Mouse (Mus musculus) kidney, postnatal 0 days (tissue): Measurements from ENCODE around the gene Pcid2. TPM values are rescaled to one million over a fixed set of nuclear protein-coding genes. Genes with fewer than 3 reads are reported as not detected.

Experiments used
- ATAC-seq: fragments of 200-750 bp; cut with Nextera tagmentation; replicated peaks from 2 replicates; pipeline ENCODE4 v1.8.0; 2017; ENCODE audit warnings: low read depth, moderate number of reproducible peaks, moderate TSS enrichment, moderate library complexity; ENCODE audit not compliant: low FRiP score
- DNase-seq: peaks from one replicate; pipeline ENCODE4 v3.0.0-alpha.2; 2016; ENCODE audit warnings: low spot score
- H3K27ac ChIP-seq: fragments of 300-500 bp; sonication (generic); 2 replicates; pipeline ENCODE4 v1.5.1; 2014; ENCODE audit warnings: mild to moderate bottlenecking
- H3K27me3 ChIP-seq: fragments of 300-500 bp; sonication (generic); 2 replicates; pipeline ENCODE4 v1.6.1; 2014; ENCODE audit warnings: low read length, mixed read lengths; ENCODE audit not compliant: insufficient read depth
- H3K36me3 ChIP-seq: fragments of 300-500 bp; sonication (generic); 2 replicates; pipeline ENCODE4 v1.6.1; 2014; ENCODE audit warnings: low read length, mixed read lengths; ENCODE audit not compliant: insufficient read depth
- H3K4me1 ChIP-seq: fragments of 300-500 bp; sonication (generic); replicated peaks from 2 replicates; pipeline ENCODE4 v1.6.1; 2014; ENCODE audit warnings: antibody characterized with exemption, low read length, mixed read lengths; ENCODE audit not compliant: insufficient read depth
- H3K4me2 ChIP-seq: fragments of 300-500 bp; sonication (generic); 2 replicates; pipeline ENCODE4 v1.6.1; 2014; ENCODE audit warnings: mild to moderate bottlenecking, low read length, moderate library complexity, mixed read lengths
- H3K4me3 ChIP-seq: fragments of 300-500 bp; sonication (generic); replicated peaks from 2 replicates; pipeline ENCODE4 v1.5.1; 2014; ENCODE audit warnings: low read depth, low read length
- H3K9ac ChIP-seq: fragments of 300-500 bp; sonication (generic); 2 replicates; pipeline ENCODE4 v1.6.1; 2014; ENCODE audit warnings: low read depth, low read length
- H3K9me3 ChIP-seq: fragments of 300-500 bp; sonication (generic); replicated peaks from 2 replicates; pipeline ENCODE4 v1.6.1; 2016; ENCODE audit warnings: low read length, inconsistent platforms, mixed read lengths
- CTCF ChIP-seq: IDR thresholded peaks from 2 replicates; pipeline ENCODE4 v1.5.1; 2016; ENCODE audit warnings: antibody characterized with exemption, low read depth, mild to moderate bottlenecking, moderate library complexity
- WGBS: fragments of 180-500 bp; shearing (Covaris S2); extraction: QIAGEN DNeasy Blood & Tissue Kit; methylation state at CpG from one replicate; pipeline ENCODE4 v1.1.7; 2014; 5-methylcytosine and 5-hydroxymethylcytosine counted together
- polyA plus RNA-seq: library from polyadenylated mRNA; unstranded; fragments of >200 nt; fragmentation: Nextera tagmentation; extraction: Ambion mirVana; gene quantifications from 2 replicates; pipeline ENCODE4 v1.2.1, GENCODE M21; 2015

Gene Pcid2
- polyA plus RNA-seq = 26.4 and 27.9 TPM in 2 replicates

DNA sequence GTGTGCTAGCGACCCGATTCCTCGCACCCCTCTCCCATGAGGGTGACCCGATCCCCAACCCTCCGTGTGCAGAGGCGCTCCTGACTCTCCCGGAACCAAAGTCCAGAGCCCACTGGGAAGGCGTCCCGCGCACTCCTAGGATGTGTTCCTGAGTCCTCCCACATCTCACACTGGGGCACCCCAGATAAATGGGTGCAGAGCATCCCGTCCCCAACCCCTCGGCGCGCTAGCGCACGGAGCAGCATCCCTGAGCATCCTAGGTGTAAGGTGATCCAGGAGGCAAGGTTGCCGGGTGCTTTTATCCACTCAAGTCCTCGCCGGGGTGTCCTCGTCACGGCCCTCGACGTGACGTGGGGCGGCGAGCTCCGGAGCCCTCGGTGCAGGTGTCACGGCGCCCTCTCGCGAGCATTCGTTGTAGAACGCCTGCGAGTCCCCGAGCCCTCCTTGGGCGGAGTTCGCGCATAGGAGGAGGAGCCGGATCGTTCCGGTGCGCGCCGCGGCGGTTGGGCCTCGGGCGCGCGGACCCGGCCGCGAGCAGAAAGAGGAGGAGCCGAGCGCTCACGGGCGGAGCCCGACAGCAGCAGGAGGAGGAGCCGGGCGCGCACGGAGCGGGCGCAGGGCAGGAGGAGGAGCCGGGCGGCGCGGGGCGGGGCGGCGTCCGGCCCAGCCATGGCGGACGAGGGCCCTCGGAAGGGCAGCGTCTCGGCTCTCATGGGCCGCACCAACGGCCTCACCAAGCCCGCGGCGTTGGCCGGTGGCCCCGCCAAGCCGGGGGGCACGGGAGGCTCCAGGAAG is at the start of gene Pcid2, which contains the start of gene Cul4a:
Gene Pcid2, minus strand, starts transcription at position 373 of the 795 bp plus-strand sequence.
Gene Cul4a, plus strand, starts transcription at position 535 of the 795 bp plus-strand sequence.
- ATAC-seq = peak; percentile 96
- Histone ChIP-seq H3K27me3 (no peaks in the 10 kb centered on the region), H3K9ac (peak within 1 kb of the TSS; percentile 94), H3K9me3 (no peaks in the 10 kb centered on the region), H3K27ac (peak within 1 kb of the TSS; percentile 96), H3K36me3 (no peaks in the 10 kb centered on the region), H3K4me1 (peaks cover 7% of the 10 kb centered on the region; the same call in 1 of the 2 replicates), H3K4me3 (peak within 1 kb of the TSS; percentile 98), H3K4me2 (peak within 1 kb of the TSS; percentile 78)
- peak; percentile 73 for TF ChIP-seq CTCF
- under 1% methylated on average over 79 of the region's 87 CpGs for WGBS
- peak; percentile 98 for DNase-seq

DNA sequence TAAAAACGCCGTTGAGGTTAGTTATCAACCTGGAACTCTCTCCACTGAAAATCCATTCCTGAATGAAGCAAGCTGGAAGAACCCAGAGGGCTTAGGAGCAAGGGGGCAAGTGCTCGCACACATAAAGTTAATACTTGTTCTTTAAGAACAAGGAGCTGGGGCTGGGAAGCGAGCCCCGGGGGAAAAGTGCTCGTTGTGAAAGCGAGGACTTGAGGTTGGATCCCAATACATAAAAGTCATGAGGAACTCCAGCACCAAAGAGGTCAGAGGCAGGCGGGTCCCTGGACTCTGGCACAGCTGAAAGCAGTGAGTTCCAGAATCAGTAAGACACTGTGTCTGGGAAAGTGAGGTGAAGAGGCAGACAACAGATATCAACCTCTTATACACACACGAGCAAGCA is 48.8 kb upstream of the Pcid2 start:
- Histone ChIP-seq H3K4me1 (no peaks in the 10 kb centered on the region), H3K9me3 (no peaks in the 10 kb centered on the region), H3K27me3 (no peaks in the 10 kb centered on the region), H3K4me2 (no peak overlapping the region), H3K4me3 (no peak overlapping the region), H3K9ac (no peak overlapping the region), H3K27ac (no peak overlapping the region), H3K36me3 (peaks cover 5% of the 10 kb centered on the region; the same call in 1 of the 2 replicates)
- ATAC-seq (no peak), DNase-seq (no peak)
- TF ChIP-seq CTCF = no peak
- 66% methylated on average over 9 of the region's 9 CpGs for WGBS

DNA sequence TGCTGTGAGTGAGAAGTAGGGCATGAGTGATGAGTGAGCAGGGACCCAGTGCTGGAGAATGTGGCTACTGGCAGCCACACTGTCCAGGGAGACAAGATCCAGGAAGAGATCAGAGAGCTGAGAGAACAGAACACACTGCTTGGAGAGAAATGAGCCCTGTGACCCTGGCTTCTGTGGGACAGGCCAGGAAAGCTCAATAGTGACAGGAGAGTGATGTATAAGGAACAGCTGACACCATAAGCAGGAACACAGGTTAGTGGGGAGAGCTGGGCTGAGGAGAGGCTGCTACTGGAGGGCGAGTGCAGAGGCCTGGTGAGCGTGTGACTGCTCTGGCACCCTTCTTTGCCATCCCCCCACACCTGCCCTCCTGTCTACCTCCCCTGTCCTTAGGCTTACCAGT is 45.7 kb upstream of the Pcid2 start:
- Histone ChIP-seq H3K27me3 (no peaks in the 10 kb centered on the region), H3K27ac (no peak overlapping the region), H3K9ac (no peak overlapping the region), H3K36me3 (peaks cover 21% of the 10 kb centered on the region), H3K4me3 (no peak overlapping the region), H3K9me3 (no peaks in the 10 kb centered on the region), H3K4me2 (no peak overlapping the region), H3K4me1 (no peaks in the 10 kb centered on the region)
- no peak for ATAC-seq
- 94% methylated on average over 2 of the region's 2 CpGs for WGBS
- no peak for DNase-seq
- TF ChIP-seq CTCF = no peak

DNA sequence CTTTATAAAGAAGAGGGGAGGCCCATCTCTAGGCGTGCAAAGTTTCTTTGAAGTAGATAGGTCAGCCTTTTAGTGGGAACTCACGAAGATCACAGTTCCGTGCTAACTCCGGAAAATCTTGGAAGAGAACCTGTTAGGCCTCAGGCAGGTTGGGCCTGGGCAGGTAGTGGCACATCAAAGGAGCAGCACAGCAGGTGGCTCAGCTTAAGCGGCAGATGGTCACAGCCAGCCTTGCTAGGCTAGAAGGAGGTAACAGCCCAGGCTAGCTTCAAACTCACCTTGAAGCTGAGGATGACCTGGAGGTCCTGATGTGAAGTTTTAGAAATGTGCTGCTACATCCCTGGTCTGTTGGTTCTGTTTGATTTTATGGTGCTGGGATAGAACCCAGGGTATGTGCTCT is 44.6 kb upstream of the Pcid2 start:
- H3K9me3 ChIP-seq = no peaks in the 10 kb centered on the region
- DNase-seq (no peak), ATAC-seq (no peak)
- no peak overlapping the region for H3K4me3 ChIP-seq
- WGBS = 56% methylated on average over 5 of the region's 5 CpGs
- TF ChIP-seq CTCF = no peak
- peaks cover 32% of the 10 kb centered on the region for H3K36me3 ChIP-seq
- H3K4me2 ChIP-seq = no peak overlapping the region
- H3K27ac ChIP-seq = no peak overlapping the region
- H3K4me1 ChIP-seq = no peaks in the 10 kb centered on the region
- no peaks in the 10 kb centered on the region for H3K27me3 ChIP-seq
- no peak overlapping the region for H3K9ac ChIP-seq

DNA sequence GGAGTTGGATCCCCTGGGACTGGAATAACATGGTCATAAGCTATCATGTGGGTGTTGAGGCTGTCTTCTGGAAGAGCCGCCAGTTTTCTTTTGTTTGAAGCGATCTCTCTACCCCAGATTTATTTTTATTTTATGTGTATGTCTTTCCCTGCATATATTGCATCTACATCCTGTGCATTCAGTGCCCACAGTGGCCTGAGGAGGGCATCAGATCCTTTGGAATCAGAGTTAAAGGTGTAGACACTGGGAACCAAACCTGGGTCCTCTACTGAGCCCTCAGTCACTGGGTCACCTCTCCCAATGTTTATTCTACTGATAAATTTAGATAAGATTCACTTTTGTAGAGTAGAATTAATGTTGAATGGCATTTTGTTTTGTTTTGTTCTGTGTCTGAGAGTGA is 44.0 kb upstream of the Pcid2 start:
- 96% methylated on average over 2 of the region's 2 CpGs for WGBS
- no peaks in the 10 kb centered on the region for H3K27me3 ChIP-seq
- peaks cover 38% of the 10 kb centered on the region for H3K36me3 ChIP-seq
- TF ChIP-seq CTCF = peak; percentile 21; the same call in 1 of the 2 replicates
- DNase-seq = no peak
- H3K9ac ChIP-seq = no peak overlapping the region
- H3K4me3 ChIP-seq = no peak overlapping the region
- no peak overlapping the region for H3K4me2 ChIP-seq
- no peaks in the 10 kb centered on the region for H3K4me1 ChIP-seq
- no peak overlapping the region for H3K27ac ChIP-seq
- no peaks in the 10 kb centered on the region for H3K9me3 ChIP-seq
- no peak for ATAC-seq

DNA sequence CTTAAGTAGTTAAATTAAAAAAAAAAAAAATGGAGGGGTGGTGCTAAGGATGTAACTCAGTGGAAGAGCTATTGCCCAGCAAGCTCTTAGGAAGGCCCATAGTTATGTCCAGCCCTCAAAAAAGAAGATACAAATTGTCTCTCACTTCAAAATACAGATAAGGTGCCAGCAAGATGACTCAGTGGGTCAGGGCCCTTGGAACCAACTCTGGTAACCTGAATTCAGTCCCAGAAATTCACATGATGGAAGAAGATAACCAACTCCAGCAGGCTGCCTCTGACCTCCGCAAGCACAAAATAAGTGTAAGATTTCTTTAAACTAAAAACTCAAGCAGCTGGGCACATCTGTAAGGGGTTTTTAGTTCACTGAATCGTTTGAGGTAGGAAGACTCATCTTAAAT is 43.2 kb upstream of the Pcid2 start:
- Histone ChIP-seq H3K36me3 (peaks cover 43% of the 10 kb centered on the region), H3K9me3 (no peaks in the 10 kb centered on the region), H3K4me2 (no peak overlapping the region), H3K27me3 (no peaks in the 10 kb centered on the region), H3K4me1 (no peaks in the 10 kb centered on the region), H3K4me3 (no peak overlapping the region), H3K9ac (no peak overlapping the region), H3K27ac (no peak overlapping the region)
- ATAC-seq (no peak), DNase-seq (no peak)
- 81% methylated on average over 2 of the region's 2 CpGs for WGBS
- no peak for TF ChIP-seq CTCF

DNA sequence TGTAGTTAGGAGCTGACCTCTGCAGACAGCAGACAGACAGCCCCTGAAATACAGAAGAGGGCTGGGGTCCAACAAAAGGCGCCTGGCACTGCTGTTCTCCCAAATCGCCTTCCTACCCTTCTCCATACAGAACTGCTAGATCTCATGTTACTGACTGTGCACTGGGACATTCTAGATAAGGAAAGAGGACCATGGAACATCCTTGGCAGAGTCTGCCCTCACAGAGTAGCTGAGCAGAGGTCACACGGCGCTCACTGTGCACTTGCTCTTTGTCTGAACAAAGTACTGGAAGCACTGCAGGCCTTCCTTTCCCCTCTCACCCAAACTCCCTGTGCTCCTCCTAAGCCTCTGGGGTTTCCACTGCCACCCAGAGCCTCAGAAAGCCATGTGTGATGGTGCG is 36.4 kb upstream of the Pcid2 start:
- H3K36me3 ChIP-seq = peaks cover 91% of the 10 kb centered on the region
- no peak overlapping the region for H3K27ac ChIP-seq
- H3K9ac ChIP-seq = no peak overlapping the region
- 87% methylated on average over 5 of the region's 5 CpGs for WGBS
- no peaks in the 10 kb centered on the region for H3K27me3 ChIP-seq
- H3K4me1 ChIP-seq = no peaks in the 10 kb centered on the region
- no peak for DNase-seq
- TF ChIP-seq CTCF = no peak
- H3K4me3 ChIP-seq = no peak overlapping the region
- no peak for ATAC-seq
- H3K4me2 ChIP-seq = no peak overlapping the region
- H3K9me3 ChIP-seq = no peaks in the 10 kb centered on the region
